Mouse (Mus musculus) kidney, embryonic 16.5 days (tissue): ENCODE data around the gene Wdr64. TPM values are rescaled to one million over a fixed set of nuclear protein-coding genes. Genes with fewer than 3 reads are reported as not detected.

ENCODE experiments used
- ATAC-seq: fragments of 200-750 bp; cut with Nextera tagmentation; 2 replicates; pipeline ENCODE4 v1.8.0; 2017; ENCODE audit warnings: moderate TSS enrichment; ENCODE audit not compliant: low FRiP score, low TSS enrichment
- H3K27ac ChIP-seq: fragments of 300-500 bp; sonication (generic); 2 replicates; pipeline ENCODE4 v1.5.1; 2014; ENCODE audit warnings: low read length
- H3K27me3 ChIP-seq: fragments of 300-500 bp; sonication (generic); 2 replicates; pipeline ENCODE4 v1.6.1; 2014; ENCODE audit warnings: low read length, control low read depth, mixed read lengths; ENCODE audit not compliant: insufficient read depth
- H3K36me3 ChIP-seq: fragments of 300-500 bp; sonication (generic); 2 replicates; pipeline ENCODE4 v1.6.1; 2014; ENCODE audit warnings: low read length, control low read depth, mixed read lengths; ENCODE audit not compliant: insufficient read depth
- H3K4me1 ChIP-seq: fragments of 300-500 bp; sonication (generic); 2 replicates; pipeline ENCODE4 v1.6.1; 2014; ENCODE audit warnings: low read length, control low read depth, mixed read lengths; ENCODE audit not compliant: insufficient read depth
- H3K4me2 ChIP-seq: fragments of 300-500 bp; sonication (generic); replicated peaks from 2 replicates; pipeline ENCODE4 v1.6.1; 2014; ENCODE audit warnings: low read depth, low read length
- H3K4me3 ChIP-seq: fragments of 300-500 bp; sonication (generic); 2 replicates; pipeline ENCODE4 v1.5.1; 2014; ENCODE audit warnings: mild to moderate bottlenecking, low read length
- H3K9ac ChIP-seq: fragments of 300-500 bp; sonication (generic); replicated peaks from 2 replicates; pipeline ENCODE4 v1.6.1; 2014; ENCODE audit warnings: low read length
- H3K9me3 ChIP-seq: fragments of 300-500 bp; sonication (generic); 2 replicates; pipeline ENCODE4 v1.6.1; 2016; ENCODE audit warnings: low read length, control low read depth
- WGBS: fragments of 180-500 bp; shearing (Covaris S2); extraction: QIAGEN DNeasy Blood & Tissue Kit; methylation state at CpG from one replicate; pipeline ENCODE4 v1.1.7; 2014; 5-methylcytosine and 5-hydroxymethylcytosine counted together
- polyA plus RNA-seq: library from polyadenylated mRNA; unstranded; fragments of >200 nt; fragmentation: Nextera tagmentation; extraction: Ambion mirVana; gene quantifications from 2 replicates; pipeline ENCODE4 v1.2.1, GENCODE M21; 2015

Wdr64 gene
- not detected in 2 replicates for polyA plus RNA-seq

DNA sequence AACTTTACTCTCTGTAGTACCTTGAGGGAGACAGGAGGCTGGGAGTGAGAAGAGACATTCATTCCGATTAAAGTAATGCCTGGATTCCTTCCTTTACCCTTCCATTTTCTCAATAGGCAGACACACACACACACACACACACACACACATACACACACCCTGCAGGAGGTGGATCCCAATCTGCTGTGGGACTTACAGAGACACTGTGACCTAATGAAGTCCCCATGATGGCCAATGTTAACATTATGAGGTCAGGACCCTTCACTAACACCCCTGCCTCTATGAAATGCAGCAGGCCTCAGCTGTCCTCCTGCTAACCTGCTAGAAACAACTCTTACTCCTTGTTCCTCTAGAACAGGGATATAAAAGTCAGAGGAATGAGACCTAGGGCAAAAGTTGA, at the start of gene Wdr64:
Wdr64 (plus strand) TSS at position 301 of the 400 bp plus-strand sequence.
- no peaks in the 10 kb centered on the region for H3K36me3 ChIP-seq
- H3K9ac ChIP-seq = no peak within 1 kb of the TSS
- WGBS = 79% methylated on average over 1 of the region's 1 CpGs
- H3K4me3 ChIP-seq = no peak within 1 kb of the TSS
- H3K4me2 ChIP-seq = no peak within 1 kb of the TSS
- H3K4me1 ChIP-seq = no peaks in the 10 kb centered on the region
- no peaks in the 10 kb centered on the region for H3K9me3 ChIP-seq
- H3K27me3 ChIP-seq = no peaks in the 10 kb centered on the region
- no peak for ATAC-seq
- no peak within 1 kb of the TSS for H3K27ac ChIP-seq

DNA sequence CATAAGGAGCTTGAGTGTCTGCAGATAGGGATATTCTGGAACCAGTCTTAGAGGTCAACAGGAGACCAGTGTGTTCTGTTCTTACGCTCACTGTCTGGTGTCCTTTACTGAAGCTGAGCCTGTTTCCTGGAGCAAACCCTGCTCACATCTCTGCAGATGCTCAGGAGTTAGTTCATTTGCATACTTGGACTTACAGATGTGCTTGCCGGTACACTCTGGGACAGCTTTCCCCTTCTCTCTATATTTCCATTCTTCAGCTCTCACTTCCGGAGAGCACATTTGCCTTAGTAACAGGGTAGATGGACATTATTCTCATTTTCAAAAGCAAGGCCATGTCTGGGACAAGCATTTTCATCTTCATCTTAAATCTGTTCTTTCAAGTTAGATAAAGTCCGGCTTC, 49.8 kb upstream of the Wdr64 start:
- no peak overlapping the region for H3K4me3 ChIP-seq
- H3K27me3 ChIP-seq = no peaks in the 10 kb centered on the region
- H3K36me3 ChIP-seq = no peaks in the 10 kb centered on the region
- no peaks in the 10 kb centered on the region for H3K9me3 ChIP-seq
- ATAC-seq = no peak
- WGBS = 85% methylated on average over 4 of the region's 4 CpGs
- no peak overlapping the region for H3K4me2 ChIP-seq
- no peak overlapping the region for H3K9ac ChIP-seq
- H3K27ac ChIP-seq = no peak overlapping the region
- no peaks in the 10 kb centered on the region for H3K4me1 ChIP-seq

- no peak overlapping the region for H3K27ac ChIP-seq
- no peaks in the 10 kb centered on the region for H3K27me3 ChIP-seq
- no peaks in the 10 kb centered on the region for H3K36me3 ChIP-seq
- no peak overlapping the region for H3K4me3 ChIP-seq
- H3K9ac ChIP-seq = no peak overlapping the region
- WGBS = 98% methylated on average over 4 of the region's 4 CpGs
- H3K4me1 ChIP-seq = no peaks in the 10 kb centered on the region
- no peak overlapping the region for H3K4me2 ChIP-seq
- H3K9me3 ChIP-seq = no peaks in the 10 kb centered on the region
- no peak for ATAC-seq
Measured at GRCm38 (mm10) chr1:175659900-175660299, 38.5 kb upstream of the Wdr64 start.

- Histone ChIP-seq H3K9me3 (no peaks in the 10 kb centered on the region), H3K4me2 (no peak overlapping the region), H3K27me3 (no peaks in the 10 kb centered on the region), H3K36me3 (no peaks in the 10 kb centered on the region), H3K27ac (no peak overlapping the region), H3K9ac (no peak overlapping the region), H3K4me1 (no peaks in the 10 kb centered on the region), H3K4me3 (no peak overlapping the region)
- 73% methylated on average over 5 of the region's 5 CpGs for WGBS
- peak; percentile 59 for ATAC-seq
Measured at GRCm38 (mm10) chr1:175668666-175669405, 29.6 kb upstream of the Wdr64 start.

DNA sequence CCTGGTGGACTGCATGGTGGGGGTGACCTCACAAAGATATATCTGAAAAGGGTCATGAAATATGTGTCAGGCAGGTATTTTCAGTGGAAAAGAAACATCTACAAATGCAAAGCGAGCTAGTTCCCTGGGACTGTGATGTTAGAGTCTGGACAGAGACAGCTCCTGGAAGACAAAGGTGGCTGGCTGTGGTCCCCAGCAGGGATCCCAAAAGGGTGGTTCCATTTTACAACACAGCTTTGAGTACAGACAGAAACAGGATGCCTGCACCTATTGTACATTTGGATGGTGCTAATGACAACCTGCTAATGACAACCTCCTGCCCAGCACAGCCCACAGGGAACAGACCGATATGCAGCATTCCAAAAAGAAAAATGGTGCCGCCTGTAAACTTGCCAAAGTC, 28.9 kb upstream of the Wdr64 start:
- ATAC-seq = no peak
- no peaks in the 10 kb centered on the region for H3K4me1 ChIP-seq
- H3K27me3 ChIP-seq = no peaks in the 10 kb centered on the region
- no peak overlapping the region for H3K27ac ChIP-seq
- H3K4me3 ChIP-seq = no peak overlapping the region
- H3K36me3 ChIP-seq = no peaks in the 10 kb centered on the region
- H3K4me2 ChIP-seq = no peak overlapping the region
- no peaks in the 10 kb centered on the region for H3K9me3 ChIP-seq
- no peak overlapping the region for H3K9ac ChIP-seq
- WGBS = 93% methylated on average over 3 of the region's 3 CpGs

DNA sequence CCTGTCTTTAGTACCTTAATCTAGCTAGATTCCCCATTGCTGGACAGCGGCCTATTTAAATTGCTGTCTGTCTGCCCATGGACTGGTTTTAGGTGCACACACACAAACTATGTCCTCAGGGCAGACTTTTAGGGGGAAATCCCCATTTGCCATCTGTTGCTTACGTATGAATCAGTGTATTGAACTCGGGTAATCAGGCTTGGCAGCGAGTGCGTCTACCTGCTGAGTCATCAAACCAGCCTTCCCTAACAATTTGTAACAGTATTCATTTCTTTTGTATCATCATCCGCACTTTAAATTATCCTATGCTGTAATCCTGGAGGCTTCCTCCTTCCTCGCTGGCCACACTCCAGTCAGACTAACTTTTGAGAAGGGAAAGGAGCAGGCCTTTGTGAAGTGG, 28.4 kb upstream of the Wdr64 start:
- no peaks in the 10 kb centered on the region for H3K9me3 ChIP-seq
- H3K27ac ChIP-seq = no peak overlapping the region
- no peak overlapping the region for H3K4me2 ChIP-seq
- no peak for ATAC-seq
- H3K9ac ChIP-seq = no peak overlapping the region
- H3K4me1 ChIP-seq = no peaks in the 10 kb centered on the region
- no peaks in the 10 kb centered on the region for H3K27me3 ChIP-seq
- no peaks in the 10 kb centered on the region for H3K36me3 ChIP-seq
- 85% methylated on average over 7 of the region's 7 CpGs for WGBS
- H3K4me3 ChIP-seq = no peak overlapping the region

DNA sequence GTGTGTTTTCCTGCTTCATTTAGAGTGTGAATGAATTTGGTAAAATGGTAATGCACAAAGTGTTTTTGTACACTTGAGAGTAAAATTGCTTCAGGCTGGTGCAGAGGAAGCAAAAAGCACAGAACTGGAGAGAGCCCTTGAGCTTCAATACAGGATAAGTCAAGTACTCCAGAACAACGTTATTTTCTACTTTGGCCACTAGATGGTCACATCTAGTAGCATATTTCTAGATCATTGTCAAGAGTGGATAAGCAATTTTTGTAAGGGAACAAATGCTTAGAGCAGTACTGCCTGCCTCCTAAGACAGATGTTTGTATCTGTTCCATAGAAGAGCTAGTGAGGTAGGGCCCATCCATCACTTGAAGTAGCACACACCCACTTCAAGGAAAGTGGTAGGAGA, 26.8 kb upstream of the Wdr64 start:
- no peak overlapping the region for H3K9ac ChIP-seq
- 36% methylated on average over 1 of the region's 1 CpGs for WGBS
- H3K9me3 ChIP-seq = no peaks in the 10 kb centered on the region
- H3K4me3 ChIP-seq = no peak overlapping the region
- peak; percentile 30; the same call in 1 of the 2 replicates for ATAC-seq
- H3K36me3 ChIP-seq = no peaks in the 10 kb centered on the region
- no peak overlapping the region for H3K27ac ChIP-seq
- no peaks in the 10 kb centered on the region for H3K27me3 ChIP-seq
- no peak overlapping the region for H3K4me2 ChIP-seq
- no peaks in the 10 kb centered on the region for H3K4me1 ChIP-seq

GRCm38 (mm10) chr1:175673563-175674325, 24.6 kb upstream of the Wdr64 start:
- no peaks in the 10 kb centered on the region for H3K27me3 ChIP-seq
- WGBS = 73% methylated on average over 7 of the region's 7 CpGs
- H3K27ac ChIP-seq = no peak overlapping the region
- no peak overlapping the region for H3K9ac ChIP-seq
- H3K4me2 ChIP-seq = no peak overlapping the region
- ATAC-seq = no peak
- H3K4me3 ChIP-seq = no peak overlapping the region
- no peaks in the 10 kb centered on the region for H3K4me1 ChIP-seq
- H3K9me3 ChIP-seq = no peaks in the 10 kb centered on the region
- H3K36me3 ChIP-seq = no peaks in the 10 kb centered on the region

DNA sequence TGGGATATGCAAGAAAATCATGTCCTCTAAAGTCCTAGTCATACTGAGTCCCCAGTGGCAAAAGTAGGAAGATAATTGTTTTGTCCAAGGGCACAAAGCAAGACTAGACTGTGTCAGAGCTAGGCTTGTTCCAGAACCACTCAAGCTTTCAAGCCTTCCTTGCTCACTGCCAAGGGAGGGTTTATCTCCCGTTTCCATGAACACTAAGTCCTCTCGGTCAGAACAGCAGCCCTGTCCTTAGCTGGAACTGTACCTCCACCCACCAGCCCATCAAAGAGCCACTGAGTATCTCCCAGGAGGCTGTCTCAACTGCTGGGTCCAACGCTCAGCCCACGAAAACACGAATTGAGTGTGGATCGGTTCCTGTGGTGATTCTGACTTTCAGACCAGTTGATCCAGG, 23.3 kb upstream of the Wdr64 start:
- no peak overlapping the region for H3K9ac ChIP-seq
- H3K4me2 ChIP-seq = no peak overlapping the region
- no peak overlapping the region for H3K4me3 ChIP-seq
- no peaks in the 10 kb centered on the region for H3K36me3 ChIP-seq
- H3K27me3 ChIP-seq = no peaks in the 10 kb centered on the region
- no peaks in the 10 kb centered on the region for H3K9me3 ChIP-seq
- 75% methylated on average over 6 of the region's 6 CpGs for WGBS
- no peak overlapping the region for H3K27ac ChIP-seq
- ATAC-seq = no peak
- no peaks in the 10 kb centered on the region for H3K4me1 ChIP-seq

GRCm38 (mm10) chr1:175677459-175677858, 20.9 kb upstream of the Wdr64 start:
- Histone ChIP-seq H3K4me3 (no peak overlapping the region), H3K9me3 (no peaks in the 10 kb centered on the region), H3K36me3 (no peaks in the 10 kb centered on the region), H3K27me3 (no peaks in the 10 kb centered on the region), H3K27ac (no peak overlapping the region), H3K4me1 (no peaks in the 10 kb centered on the region), H3K4me2 (no peak overlapping the region), H3K9ac (no peak overlapping the region)
- ATAC-seq = no peak
- 81% methylated on average over 6 of the region's 6 CpGs for WGBS
